Mouse (Mus musculus) CH12.LX (cell line): ENCODE data around the gene Btbd6. TPM values are rescaled to one million over a fixed set of nuclear protein-coding genes. Genes with fewer than 3 reads are reported as not detected.

ENCODE experiments used
- DNase-seq: peaks from one replicate; pipeline ENCODE4 v3.0.0-alpha.2; 2013; ENCODE audit errors: extremely low read depth
- H3K27ac ChIP-seq: 2 replicates; pipeline ENCODE4 v1.5.1; 2012; ENCODE audit warnings: low read depth, mild to moderate bottlenecking, control low read depth, moderate library complexity; ENCODE audit not compliant: insufficient read depth
- H3K27me3 ChIP-seq: replicated peaks from 2 replicates; pipeline ENCODE3; 2012; ENCODE audit warnings: inconsistent platforms
- H3K36me3 ChIP-seq, 2 experiments: replicated peaks in 1 of 2; 2 replicates each; pipeline versions ENCODE3 to v1.6.1; 2012; ENCODE audit warnings: inconsistent platforms in 1 of 2, low read length in 1 of 2, mild to moderate bottlenecking in 1 of 2, mixed read lengths in 1 of 2, moderate library complexity in 1 of 2; ENCODE audit not compliant: control insufficient read depth in 1 of 2, insufficient read depth in 1 of 2
- H3K4me1 ChIP-seq, 2 experiments: 2 replicates each; pipeline ENCODE4 v1.6.1; 2012; ENCODE audit warnings: inconsistent platforms in 1 of 2, moderate library complexity in 1 of 2; ENCODE audit not compliant: insufficient read depth in 2 of 2, control insufficient read depth in 1 of 2
- H3K4me2 ChIP-seq: 2 replicates; pipeline ENCODE4 v1.6.1; 2012; ENCODE audit warnings: low read depth, mild to moderate bottlenecking, control low read depth; ENCODE audit not compliant: poor library complexity, insufficient read depth, severe bottlenecking
- H3K4me3 ChIP-seq, 3 experiments: fragments of 150-350 bp in 1 of 3; sonication (generic) in 1 of 3; replicated peaks in 1 of 3; 2 replicates each; pipeline versions ENCODE3 to v1.5.1; 2011 to 2012; ENCODE audit warnings: low read depth in 2 of 3, low read length in 2 of 3, mild to moderate bottlenecking in 2 of 3, moderate library complexity in 2 of 3, control low read depth in 1 of 3, improper control_type of control experiment in 1 of 3, inconsistent platforms in 1 of 3, mixed read lengths in 1 of 3; ENCODE audit not compliant: poor library complexity in 1 of 3
- H3K79me2 ChIP-seq: replicated peaks from 2 replicates; pipeline ENCODE4 v1.6.1; 2012; ENCODE audit warnings: mild to moderate bottlenecking, moderate library complexity; ENCODE audit not compliant: control insufficient read depth, poor library complexity, insufficient read depth, severe bottlenecking; ENCODE audit errors: extremely low read depth
- H3K9ac ChIP-seq: 2 replicates; pipeline ENCODE4 v1.6.1; 2012; ENCODE audit warnings: low read depth, mild to moderate bottlenecking, control low read depth, moderate library complexity; ENCODE audit not compliant: insufficient read depth
- H3K9me3 ChIP-seq: replicated peaks from 2 replicates; pipeline ENCODE3; 2012; ENCODE audit warnings: low read length, inconsistent platforms, mixed read lengths
- BHLHE40 ChIP-seq: IDR thresholded peaks from 2 replicates; pipeline ENCODE4 v1.6.1; 2011; ENCODE audit warnings: mild to moderate bottlenecking, low read depth, low read length, improper control_type of control experiment
- CHD1 ChIP-seq: IDR thresholded peaks from 2 replicates; pipeline ENCODE4 v1.6.1; 2012; ENCODE audit warnings: low read depth, low read length, improper control_type of control experiment, inconsistent platforms
- CHD2 ChIP-seq: IDR thresholded peaks from 2 replicates; pipeline ENCODE4 v1.6.1; 2011; ENCODE audit warnings: low read length, improper control_type of control experiment
- CTCF ChIP-seq, 2 experiments: IDR thresholded peaks in 1 of 2; conservative IDR thresholded peaks in 1 of 2; 2 replicates each; pipeline ENCODE4 v1.5.1; 2011 to 2012; ENCODE audit warnings: low read depth in 2 of 2, low read length in 2 of 2, improper control_type of control experiment in 1 of 2, inconsistent platforms in 1 of 2, mild to moderate bottlenecking in 1 of 2, moderate library complexity in 1 of 2
- E2F4 ChIP-seq: IDR thresholded peaks from 2 replicates; pipeline ENCODE4 v1.6.1; 2011; ENCODE audit warnings: low read depth, low read length, improper control_type of control experiment; ENCODE audit not compliant: insufficient replicate concordance
- ELF1 ChIP-seq: IDR thresholded peaks from 2 replicates; pipeline ENCODE4 v1.6.1; 2014; ENCODE audit warnings: low read depth, mild to moderate bottlenecking, inconsistent platforms, low read length, improper control_type of control experiment
- EP300 ChIP-seq: IDR thresholded peaks from 2 replicates; pipeline ENCODE4 v1.6.1; 2011; ENCODE audit warnings: low read length, improper control_type of control experiment
- ETS1 ChIP-seq: conservative IDR thresholded peaks from 2 replicates; pipeline ENCODE4 v1.6.1; 2012; ENCODE audit warnings: low read depth, mild to moderate bottlenecking, inconsistent platforms, low read length, improper control_type of control experiment, moderate library complexity
- GABPA ChIP-seq: IDR thresholded peaks from 2 replicates; pipeline ENCODE4 v1.6.1; 2012; ENCODE audit warnings: low read depth, low read length, improper control_type of control experiment, inconsistent platforms; ENCODE audit not compliant: insufficient replicate concordance
- HCFC1 ChIP-seq: IDR thresholded peaks from 2 replicates; pipeline ENCODE4 v1.6.1; 2012; ENCODE audit warnings: low read depth, mild to moderate bottlenecking, inconsistent platforms, low read length, improper control_type of control experiment
- IRF4 ChIP-seq: IDR thresholded peaks from 2 replicates; pipeline ENCODE4 v1.6.1; 2014; ENCODE audit warnings: low read depth, mild to moderate bottlenecking, inconsistent platforms, low read length, improper control_type of control experiment
- JUN ChIP-seq: IDR thresholded peaks from 2 replicates; pipeline ENCODE4 v1.6.1; 2011; ENCODE audit warnings: low read depth, mild to moderate bottlenecking, low read length, improper control_type of control experiment, moderate library complexity; ENCODE audit not compliant: insufficient read depth
- JUND ChIP-seq: conservative IDR thresholded peaks from 2 replicates; pipeline ENCODE4 v1.6.1; 2011; ENCODE audit warnings: low read depth, low read length, improper control_type of control experiment
- KAT2A ChIP-seq: IDR thresholded peaks from 2 replicates; pipeline ENCODE4 v1.6.1; 2012; ENCODE audit warnings: low read length, improper control_type of control experiment, inconsistent platforms; ENCODE audit not compliant: insufficient replicate concordance
- MAFK ChIP-seq: IDR thresholded peaks from 2 replicates; pipeline ENCODE4 v1.6.1; 2011; ENCODE audit warnings: low read length, improper control_type of control experiment; ENCODE audit not compliant: insufficient replicate concordance
- MAX ChIP-seq: IDR thresholded peaks from 2 replicates; pipeline ENCODE4 v1.6.1; 2011; ENCODE audit warnings: low read length, improper control_type of control experiment
- MAZ ChIP-seq: IDR thresholded peaks from 2 replicates; pipeline ENCODE4 v1.6.1; 2012; ENCODE audit warnings: low read depth, mild to moderate bottlenecking, inconsistent platforms, low read length, improper control_type of control experiment, moderate library complexity
- MEF2A ChIP-seq: IDR thresholded peaks from 2 replicates; pipeline ENCODE4 v1.6.1; 2014; ENCODE audit warnings: low read depth, mild to moderate bottlenecking, inconsistent platforms, low read length, improper control_type of control experiment, borderline replicate concordance
- MXI1 ChIP-seq: IDR thresholded peaks from 2 replicates; pipeline ENCODE4 v1.6.1; 2011; ENCODE audit warnings: mild to moderate bottlenecking, low read depth, low read length, improper control_type of control experiment
- MYC ChIP-seq: IDR thresholded peaks from 2 replicates; pipeline ENCODE4 v1.6.1; 2011; ENCODE audit warnings: low read depth, mild to moderate bottlenecking, improper control_type of control experiment, low read length
- NELFE ChIP-seq: IDR thresholded peaks from 2 replicates; pipeline ENCODE4 v1.6.1; 2011; ENCODE audit warnings: low read depth, low read length, improper control_type of control experiment
- NRF1 ChIP-seq: IDR thresholded peaks from 2 replicates; pipeline ENCODE4 v1.6.1; 2014; ENCODE audit warnings: low read depth, mild to moderate bottlenecking, inconsistent platforms, low read length, improper control_type of control experiment, moderate library complexity
- PAX5 ChIP-seq: IDR thresholded peaks from 2 replicates; pipeline ENCODE4 v1.6.1; 2012; ENCODE audit warnings: low read length, inconsistent platforms, mixed read lengths
- POLR2A ChIP-seq: IDR thresholded peaks from 2 replicates; pipeline ENCODE4 v1.6.1; 2011; ENCODE audit warnings: low read depth, mild to moderate bottlenecking, improper control_type of control experiment, low read length
- POLR2AphosphoS2 ChIP-seq: IDR thresholded peaks from 2 replicates; pipeline ENCODE4 v1.6.1; 2011; ENCODE audit warnings: low read depth, low read length, improper control_type of control experiment
- RAD21 ChIP-seq: IDR thresholded peaks from 2 replicates; pipeline ENCODE4 v1.6.1; 2011; ENCODE audit warnings: low read depth, mild to moderate bottlenecking, low read length, improper control_type of control experiment, moderate library complexity
- RCOR1 ChIP-seq: conservative IDR thresholded peaks from 2 replicates; pipeline ENCODE4 v1.6.1; 2012; ENCODE audit warnings: low read depth, mild to moderate bottlenecking, inconsistent platforms, low read length, improper control_type of control experiment
- SIN3A ChIP-seq: IDR thresholded peaks from 2 replicates; pipeline ENCODE4 v1.6.1; 2012; ENCODE audit warnings: low read length, improper control_type of control experiment, inconsistent platforms
- SMC3 ChIP-seq: IDR thresholded peaks from 2 replicates; pipeline ENCODE4 v1.6.1; 2011; ENCODE audit warnings: low read depth, low read length, improper control_type of control experiment
- TBP ChIP-seq: conservative IDR thresholded peaks from 2 replicates; pipeline ENCODE4 v1.6.1; 2011; ENCODE audit warnings: low read depth, low read length, improper control_type of control experiment
- TCF12 ChIP-seq: IDR thresholded peaks from 2 replicates; pipeline ENCODE4 v1.6.1; 2014; ENCODE audit warnings: low read depth, mild to moderate bottlenecking, inconsistent platforms, low read length, improper control_type of control experiment
- UBTF ChIP-seq: IDR thresholded peaks from 2 replicates; pipeline ENCODE4 v1.6.1; 2012; ENCODE audit warnings: low read depth, mild to moderate bottlenecking, inconsistent platforms, low read length, improper control_type of control experiment, moderate library complexity
- USF1 ChIP-seq: IDR thresholded peaks from 2 replicates; pipeline ENCODE4 v1.6.1; 2014; ENCODE audit warnings: low read depth, mild to moderate bottlenecking, inconsistent platforms, low read length, improper control_type of control experiment
- USF2 ChIP-seq: conservative IDR thresholded peaks from 2 replicates; pipeline ENCODE4 v1.6.1; 2011; ENCODE audit warnings: low read depth, low read length, improper control_type of control experiment
- ZC3H11A ChIP-seq: IDR thresholded peaks from 2 replicates; pipeline ENCODE4 v1.6.1; 2012; ENCODE audit warnings: low read depth, mild to moderate bottlenecking, inconsistent platforms, low read length, improper control_type of control experiment
- ZKSCAN1 ChIP-seq: IDR thresholded peaks from 2 replicates; pipeline ENCODE4 v1.6.1; 2012; ENCODE audit warnings: low read depth, inconsistent platforms, low read length, improper control_type of control experiment, borderline replicate concordance
- ZMIZ1 ChIP-seq: IDR thresholded peaks from 2 replicates; pipeline ENCODE4 v1.6.1; 2012; ENCODE audit warnings: low read depth, mild to moderate bottlenecking, inconsistent platforms, low read length, improper control_type of control experiment
- ZNF384 ChIP-seq: IDR thresholded peaks from 2 replicates; pipeline ENCODE4 v1.6.1; 2012; ENCODE audit warnings: low read depth, low read length, improper control_type of control experiment, inconsistent platforms
- dilution Hi-C: fragments of 300-500 bp; cut with MboI; formaldehyde crosslinking; loops from 2 replicates; pipeline ENCODE4 v1.14.3; 2020; ENCODE audit warnings: low sequenced_read_pairs; ENCODE audit not compliant: extremely low pct_unique_long_range_greater_than_20kb, extremely low pct_ligation_motif_present
- in situ Hi-C: fragments of 300-500 bp; cut with MboI; formaldehyde crosslinking; loops from 3 replicates; pipeline ENCODE4 v1.14.3; 2019; ENCODE audit warnings: low sequenced_read_pairs, low pct_ligation_motif_present, low pct_unique_long_range_greater_than_20kb, mixed read lengths
- polyA plus RNA-seq: library from polyadenylated mRNA; unstranded; fragments of >175 nt; gene quantifications from 2 replicates; pipeline ENCODE4 v1.2.1, GENCODE M21; 2012; ENCODE audit warnings: low read depth; ENCODE audit not compliant: insufficient read length
- total RNA-seq, 2 experiments: library from RNA; depleted of rRNA; stranded (reverse); fragments of 300-350 nt in 1 of 2; fragments of >200 nt in 1 of 2; gene quantifications; 2 replicates each; pipeline ENCODE4 v1.2.3; 2012 to 2014

The Btbd6 gene
- total RNA-seq (2012; rRNA removed): 10.8 and 11.9 TPM in 2 replicates
- total RNA-seq (2014; rRNA removed): 4.3 and 5.6 TPM in 2 replicates
- polyA plus RNA-seq: 8.0 and 9.9 TPM in 2 replicates

- peaks cover 59 to 83% of the 10 kb centered on the region in 2 experiments for H3K36me3 ChIP-seq
- TF ChIP-seq TCF12 (peak; percentile 68), SMC3 (no peak; the same call in 1 of the 2 replicates), ETS1 (no peak), IRF4 (peak; percentile 62), KAT2A (no peak), GABPA (no peak; the same call in 1 of the 2 replicates), JUND (no peak), ZC3H11A (no peak), CTCF (conservative IDR thresholded peaks at IDR 0.05 in 1 of 2, IDR thresholded peaks at IDR 0.05 in 1 of 2; ENCODE audit: low read depth in 2 of 2, low read length in 2 of 2) (peak in 1 of 2 experiments; percentile 70; a peak in 2 of 4 replicates), EP300 (no peak), POLR2AphosphoS2 (no peak), MYC (no peak), MAX (no peak), MEF2A (peak; percentile 61; the same call in 1 of the 2 replicates), ZKSCAN1 (no peak), MXI1 (peak; percentile 78), ZNF384 (peak; percentile 41; the same call in 1 of the 2 replicates), BHLHE40 (no peak), CHD2 (0 out of 2 replicates have a peak, but pooled peaks have one; percentile 19), ELF1 (peak; percentile 52), CHD1 (no peak), RCOR1 (no peak; the same call in 1 of the 2 replicates), SIN3A (peak; percentile 71; the same call in 1 of the 2 replicates), RAD21 (no peak), NELFE (peak; percentile 87), NRF1 (peak; percentile 34; the same call in 1 of the 2 replicates), USF2 (no peak), PAX5 (no peak), USF1 (no peak), TBP (no peak), ZMIZ1 (peak; percentile 73; the same call in 1 of the 2 replicates), MAZ (peak; percentile 82; the same call in 1 of the 2 replicates), E2F4 (no peak), JUN (no peak), UBTF (peak; percentile 76), MAFK (no peak), POLR2A (peak; percentile 79), HCFC1 (peak; percentile 73)
- peak; percentile 83 for DNase-seq
- no peaks in the 10 kb centered on the region for H3K9me3 ChIP-seq
- peaks cover 0 to 16% of the 10 kb centered on the region in 2 experiments; a peak in 3 of 4 replicates for H3K4me1 ChIP-seq
- peak within 1 kb of the TSS; percentile 19; the same call in 1 of the 2 replicates for H3K27ac ChIP-seq
- no peaks in the 10 kb centered on the region for H3K79me2 ChIP-seq
- H3K4me3 ChIP-seq: peak within 1 kb of the TSS; percentile 59 to 78 (median 68)
- H3K4me2 ChIP-seq: peak within 1 kb of the TSS; percentile 80
- in situ Hi-C loops: no loop called here
- no peaks in the 10 kb centered on the region for H3K27me3 ChIP-seq
- dilution Hi-C loops: no loop called here
- H3K9ac ChIP-seq: peak within 1 kb of the TSS; percentile 80
Measured at GRCm38 (mm10) chr12:112976371-112977073, at the start of gene Btbd6. TSS of gene Btbd6 (plus strand) at chr12:112976482.
